Mouse (Mus musculus): ENCODE data around the gene Ppm1l. TPM values are rescaled to one million over a fixed set of nuclear protein-coding genes. Genes with fewer than 3 reads are reported as not detected.

Gene Ppm1l
- total and polyA plus RNA-seq, 3 experiments = 7.6 to 31.3 (median 24.1) TPM

- Histone ChIP-seq H3K4me3 (no peak overlapping the region), H3K27me3 (ENCODE audit: control insufficient read depth, insufficient read depth, low read length) (no peaks in the 10 kb centered on the region), H3K4me1 (ENCODE audit: control insufficient read depth, insufficient read depth, low read length) (no peaks in the 10 kb centered on the region), H3K27ac (no peak overlapping the region), H3K36me3 (ENCODE audit: control insufficient read depth, insufficient read depth, low read length) (no peaks in the 10 kb centered on the region), H3K79me2 (replicated peaks; ENCODE audit: control insufficient read depth, insufficient read depth, low read length) (no peaks in the 10 kb centered on the region), H3K9ac (ENCODE audit: low read depth, low read length) (no peak overlapping the region)
- WGBS = 74% methylated on average over 8 of the region's 8 CpGs
- intact Hi-C loops (cut with DNase I) = no loop called here
- no peak for DNase-seq
- TF ChIP-seq POLR2A (IDR thresholded peaks at IDR 0.05; ENCODE audit: insufficient read depth, low read depth, low read length) (no peak), CTCF (IDR thresholded peaks at IDR 0.05) (no peak), EP300 (IDR thresholded peaks at IDR 0.05; ENCODE audit: insufficient read depth, low read depth, low read length) (no peak)
These were observed 226.3 kb downstream of the Ppm1l start for GRCm38 (mm10) chr3:69542962-69543361.

- H3K36me3 ChIP-seq (ENCODE audit: control insufficient read depth, insufficient read depth, low read length) = no peaks in the 10 kb centered on the region
- H3K27ac ChIP-seq = no peak overlapping the region
- H3K79me2 ChIP-seq (replicated peaks; ENCODE audit: control insufficient read depth, insufficient read depth, low read length) = no peaks in the 10 kb centered on the region
- TF ChIP-seq EP300 (IDR thresholded peaks at IDR 0.05; ENCODE audit: insufficient read depth, low read depth, low read length) (no peak), POLR2A (IDR thresholded peaks at IDR 0.05; ENCODE audit: insufficient read depth, low read depth, low read length) (no peak), CTCF (IDR thresholded peaks at IDR 0.05) (no peak)
- no peak overlapping the region for H3K9ac ChIP-seq (ENCODE audit: low read depth, low read length)
- no peak overlapping the region for H3K4me3 ChIP-seq
- H3K4me1 ChIP-seq (ENCODE audit: control insufficient read depth, insufficient read depth, low read length) = no peaks in the 10 kb centered on the region
- intact Hi-C loops (cut with DNase I) = no loop called here
- WGBS = 95% methylated on average over 1 of the region's 1 CpGs
- no peak for DNase-seq
- no peaks in the 10 kb centered on the region for H3K27me3 ChIP-seq (ENCODE audit: control insufficient read depth, insufficient read depth, low read length)
These were observed 227.1 kb downstream of the Ppm1l start for GRCm38 (mm10) chr3:69543730-69544129.

- Histone ChIP-seq H3K27me3 (ENCODE audit: control insufficient read depth, insufficient read depth, low read length) (no peaks in the 10 kb centered on the region), H3K79me2 (replicated peaks; ENCODE audit: control insufficient read depth, insufficient read depth, low read length) (no peaks in the 10 kb centered on the region), H3K36me3 (ENCODE audit: control insufficient read depth, insufficient read depth, low read length) (no peaks in the 10 kb centered on the region), H3K4me3 (no peak overlapping the region), H3K4me1 (ENCODE audit: control insufficient read depth, insufficient read depth, low read length) (no peaks in the 10 kb centered on the region), H3K9ac (ENCODE audit: low read depth, low read length) (no peak overlapping the region), H3K27ac (no peak overlapping the region)
- intact Hi-C loops (cut with DNase I) = no loop called here
- TF ChIP-seq EP300 (IDR thresholded peaks at IDR 0.05; ENCODE audit: insufficient read depth, low read depth, low read length) (no peak), CTCF (IDR thresholded peaks at IDR 0.05) (no peak), POLR2A (IDR thresholded peaks at IDR 0.05; ENCODE audit: insufficient read depth, low read depth, low read length) (no peak)
- 81% methylated on average over 5 of the region's 5 CpGs for WGBS
- no peak for DNase-seq
These were observed 228.4 kb downstream of the Ppm1l start for GRCm38 (mm10) chr3:69545017-69545416.

- H3K4me3 ChIP-seq = no peak overlapping the region
- no peak for DNase-seq
- H3K79me2 ChIP-seq (replicated peaks; ENCODE audit: control insufficient read depth, insufficient read depth, low read length) = no peaks in the 10 kb centered on the region
- no peak overlapping the region for H3K27ac ChIP-seq
- H3K27me3 ChIP-seq (ENCODE audit: control insufficient read depth, insufficient read depth, low read length) = no peaks in the 10 kb centered on the region
- TF ChIP-seq POLR2A (IDR thresholded peaks at IDR 0.05; ENCODE audit: insufficient read depth, low read depth, low read length) = no peak
- TF ChIP-seq CTCF (IDR thresholded peaks at IDR 0.05) = no peak
- no peak for TF ChIP-seq EP300 (IDR thresholded peaks at IDR 0.05; ENCODE audit: insufficient read depth, low read depth, low read length)
- no peak overlapping the region for H3K9ac ChIP-seq (ENCODE audit: low read depth, low read length)
- H3K4me1 ChIP-seq (ENCODE audit: control insufficient read depth, insufficient read depth, low read length) = no peaks in the 10 kb centered on the region
- intact Hi-C loops (cut with DNase I) = no loop called here
- WGBS = 46% methylated on average over 22 of the region's 22 CpGs
- H3K36me3 ChIP-seq (ENCODE audit: control insufficient read depth, insufficient read depth, low read length) = no peaks in the 10 kb centered on the region
These were observed 232.2 kb downstream of the Ppm1l start for GRCm38 (mm10) chr3:69548704-69549455.

GRCm38 (mm10) chr3:69549602-69550001 lies 232.9 kb downstream of the Ppm1l start:
- H3K4me3 ChIP-seq = no peak overlapping the region
- H3K36me3 ChIP-seq (ENCODE audit: control insufficient read depth, insufficient read depth, low read length) = no peaks in the 10 kb centered on the region
- WGBS = 90% methylated on average over 4 of the region's 4 CpGs
- no peaks in the 10 kb centered on the region for H3K4me1 ChIP-seq (ENCODE audit: control insufficient read depth, insufficient read depth, low read length)
- no peaks in the 10 kb centered on the region for H3K27me3 ChIP-seq (ENCODE audit: control insufficient read depth, insufficient read depth, low read length)
- DNase-seq = no peak
- no peak overlapping the region for H3K27ac ChIP-seq
- H3K9ac ChIP-seq (ENCODE audit: low read depth, low read length) = no peak overlapping the region
- H3K79me2 ChIP-seq (replicated peaks; ENCODE audit: control insufficient read depth, insufficient read depth, low read length) = no peaks in the 10 kb centered on the region
- no peak for TF ChIP-seq EP300 (IDR thresholded peaks at IDR 0.05; ENCODE audit: insufficient read depth, low read depth, low read length)
- intact Hi-C loops (cut with DNase I) = no loop called here

GRCm38 (mm10) chr3:69555511-69555910 lies 238.8 kb downstream of the Ppm1l start:
- no peak for TF ChIP-seq CTCF (IDR thresholded peaks at IDR 0.05)
- TF ChIP-seq EP300 (IDR thresholded peaks at IDR 0.05; ENCODE audit: insufficient read depth, low read depth, low read length) = no peak
- no peak for TF ChIP-seq POLR2A (IDR thresholded peaks at IDR 0.05; ENCODE audit: insufficient read depth, low read depth, low read length)
- WGBS = 86% methylated on average over 6 of the region's 6 CpGs
- Histone ChIP-seq H3K79me2 (replicated peaks; ENCODE audit: control insufficient read depth, insufficient read depth, low read length) (no peaks in the 10 kb centered on the region), H3K27me3 (ENCODE audit: control insufficient read depth, insufficient read depth, low read length) (no peaks in the 10 kb centered on the region), H3K27ac (no peak overlapping the region), H3K36me3 (ENCODE audit: control insufficient read depth, insufficient read depth, low read length) (no peaks in the 10 kb centered on the region), H3K4me1 (ENCODE audit: control insufficient read depth, insufficient read depth, low read length) (peaks cover 2% of the 10 kb centered on the region; the same call in 1 of the 2 replicates), H3K4me3 (no peak overlapping the region), H3K9ac (ENCODE audit: low read depth, low read length) (no peak overlapping the region)
- intact Hi-C loops (cut with DNase I) = no loop called here
- no peak for DNase-seq

All from heart, adult 2 months (tissue).